Mouse (Mus musculus) cortical plate, adult 2 months (tissue): Measurements from ENCODE around the gene Med12. TPM values are rescaled to one million over a fixed set of nuclear protein-coding genes. Genes with fewer than 3 reads are reported as not detected.
A peak's percentile ranks its signal among the peaks of the same experiment; 100 is the strongest.

ENCODE experiments used
- H3K27ac ChIP-seq: fragments of 200-500 bp; 2 replicates; pipeline ENCODE4 v1.5.1; 2012; ENCODE audit warnings: low read length, control low read depth, inconsistent platforms; ENCODE audit not compliant: insufficient read depth
- H3K4me1 ChIP-seq: fragments of 200-500 bp; 2 replicates; pipeline ENCODE4 v1.6.1; 2011; ENCODE audit warnings: low read length; ENCODE audit not compliant: control insufficient read depth, insufficient read depth
- H3K4me3 ChIP-seq: fragments of 200-500 bp; 2 replicates; pipeline ENCODE4 v1.5.1; 2011; ENCODE audit warnings: mild to moderate bottlenecking, low read length, control low read depth; ENCODE audit not compliant: insufficient read depth
- CTCF ChIP-seq: fragments of 200-500 bp; IDR thresholded peaks from 2 replicates; pipeline ENCODE4 v1.5.1; 2011; ENCODE audit warnings: mild to moderate bottlenecking, control low read depth, low read length; ENCODE audit not compliant: insufficient read depth; ENCODE audit errors: extremely low read depth
- POLR2A ChIP-seq: fragments of 200-500 bp; IDR thresholded peaks from 2 replicates; pipeline ENCODE4 v1.6.1; 2011; ENCODE audit warnings: mild to moderate bottlenecking, low read length, control low read depth; ENCODE audit not compliant: insufficient read depth; ENCODE audit errors: extremely low read depth
- polyA plus RNA-seq: library from polyadenylated mRNA; depleted of rRNA; stranded (reverse); fragments of >200 nt; gene quantifications from 2 replicates; pipeline ENCODE4 v1.2.3, GENCODE M21; 2012; rRNA removed

Med12 gene
- polyA plus RNA-seq, result 31.6 and 33.1 TPM in 2 replicates

- peak within 1 kb of the TSS; percentile 90 for H3K4me3 ChIP-seq
- no peak within 1 kb of the TSS for H3K27ac ChIP-seq
- peaks cover 2% of the 10 kb centered on the region; the same call in 1 of the 2 replicates for H3K4me1 ChIP-seq
- no peak for TF ChIP-seq CTCF
- TF ChIP-seq POLR2A, result no peak
These were observed at the start of gene Med12 for GRCm38 (mm10) chrX:101273875-101274738. TSS of gene Med12 (plus strand) at chrX:101274030.

- Histone ChIP-seq H3K27ac (no peak overlapping the region), H3K4me3 (no peak overlapping the region), H3K4me1 (no peaks in the 10 kb centered on the region)
- TF ChIP-seq POLR2A (no peak), CTCF (no peak)
These were observed 28.8 kb upstream of the Med12 start for GRCm38 (mm10) chrX:101245011-101245410.

- Histone ChIP-seq H3K27ac (no peak within 1 kb of the TSS), H3K4me1 (no peaks in the 10 kb centered on the region), H3K4me3 (peak within 1 kb of the TSS; percentile 88)
- TF ChIP-seq CTCF (no peak), POLR2A (peak; percentile 73; the same call in 1 of the 2 replicates)
These were observed 19.7 kb upstream of the Med12 start, which contains the start of gene Foxo4 for GRCm38 (mm10) chrX:101253952-101254729. TSS of gene Foxo4 (plus strand) at chrX:101254528.

GRCm38 (mm10) chrX:101254740-101255139 is 19.1 kb upstream of the Med12 start:
- Histone ChIP-seq H3K4me3 (peak overlapping the region; percentile 88), H3K27ac (no peak overlapping the region), H3K4me1 (no peaks in the 10 kb centered on the region)
- no peak for TF ChIP-seq CTCF
- no peak for TF ChIP-seq POLR2A

GRCm38 (mm10) chrX:101256603-101257002 is 17.2 kb upstream of the Med12 start:
- TF ChIP-seq POLR2A (no peak), CTCF (no peak)
- Histone ChIP-seq H3K27ac (no peak overlapping the region), H3K4me3 (no peak overlapping the region), H3K4me1 (no peaks in the 10 kb centered on the region)

GRCm38 (mm10) chrX:101260441-101261325 is 13.1 kb upstream of the Med12 start:
- H3K27ac ChIP-seq, result no peak overlapping the region
- no peak overlapping the region for H3K4me3 ChIP-seq
- TF ChIP-seq POLR2A (no peak), CTCF (no peak)
- no peaks in the 10 kb centered on the region for H3K4me1 ChIP-seq

GRCm38 (mm10) chrX:101263892-101264291 is 9.9 kb upstream of the Med12 start, which contains the start of gene Gm614:
TSS of gene Gm614 (minus strand) at chrX:101263992.
- TF ChIP-seq CTCF, result no peak
- TF ChIP-seq POLR2A, result no peak
- Histone ChIP-seq H3K27ac (no peak within 1 kb of the TSS), H3K4me1 (no peaks in the 10 kb centered on the region), H3K4me3 (no peak within 1 kb of the TSS)

GRCm38 (mm10) chrX:101266631-101267030 is 7.2 kb upstream of the Med12 start:
- no peaks in the 10 kb centered on the region for H3K4me1 ChIP-seq
- H3K27ac ChIP-seq, result no peak overlapping the region
- TF ChIP-seq CTCF (no peak), POLR2A (no peak)
- H3K4me3 ChIP-seq, result no peak overlapping the region

- H3K27ac ChIP-seq, result no peak within 1 kb of the TSS
- no peak for TF ChIP-seq POLR2A
- TF ChIP-seq CTCF, result no peak
- H3K4me3 ChIP-seq, result no peak within 1 kb of the TSS
- H3K4me1 ChIP-seq, result no peaks in the 10 kb centered on the region
These were observed 5.6 kb upstream of the Med12 start, which contains the start of gene Il2rg for GRCm38 (mm10) chrX:101268025-101268754. TSS of gene Il2rg (minus strand) at chrX:101268255.
